Mouse (Mus musculus) cerebellum, postnatal 14 days (tissue): Measurements from ENCODE around the gene Pacsin2.
"Not testable (repeated sequence)": the region's sequence is repeated elsewhere in the genome, so short reads cannot be mapped to it uniquely, and the experiment has no call there.

ENCODE experiments used
- DNase-seq, 2 experiments: peaks; one replicate each; pipeline ENCODE4 v3.0.0; 2021; ENCODE audit warnings: mixed read lengths in 2 of 2

The Pacsin2 gene

GRCm38 (mm10) chr15:83464083-83464904 lies at the start of gene Pacsin2:
Gene Pacsin2 (minus strand): TSS chr15:83464606.
- peak; percentile 95 for DNase-seq

DNA sequence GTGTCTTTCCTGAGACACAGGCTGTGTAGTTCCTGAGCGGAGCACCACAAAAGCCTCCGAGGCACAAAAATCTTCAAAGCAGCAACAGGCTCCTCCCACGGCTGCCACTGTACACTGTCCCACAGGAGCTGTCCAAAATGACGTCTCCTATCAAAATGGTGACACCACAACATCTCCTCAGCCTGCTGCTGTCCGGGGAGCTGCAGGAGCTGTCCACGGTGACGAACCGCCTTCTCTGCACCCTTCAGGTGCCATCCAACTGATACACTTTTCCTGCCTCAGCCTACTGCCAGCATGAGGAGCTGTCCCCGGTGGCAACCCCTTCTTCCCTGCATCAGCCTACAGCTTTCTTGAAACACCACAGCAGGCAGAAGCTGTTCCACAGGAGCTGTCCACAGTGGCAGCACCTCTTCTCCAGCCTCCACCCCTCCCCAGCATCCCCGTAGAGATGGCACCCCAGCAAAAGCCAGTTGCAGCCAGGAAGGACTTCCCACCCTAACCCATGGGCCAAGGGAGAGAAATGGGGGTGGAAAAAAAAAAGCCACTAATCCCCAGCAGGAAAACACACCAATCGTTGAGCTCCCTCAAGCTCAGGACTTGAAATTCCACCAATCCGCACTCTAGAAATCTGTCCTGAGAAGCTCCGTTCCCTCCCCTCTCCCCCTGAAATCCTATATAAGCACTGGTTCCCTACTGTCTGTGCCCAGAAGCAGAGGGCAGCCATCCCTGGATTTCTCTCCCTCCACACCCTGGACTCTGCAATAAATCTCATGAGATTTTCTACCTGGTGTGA lies 48.3 kb upstream of the Pacsin2 start:
- DNase-seq, result no peak

GRCm38 (mm10) chr15:83510805-83511405 lies 46.5 kb upstream of the Pacsin2 start, which contains the start of gene Ttll1:
Gene Ttll1 (minus strand): TSS chr15:83510893.
- DNase-seq, result peak; percentile 95 to 96

DNA sequence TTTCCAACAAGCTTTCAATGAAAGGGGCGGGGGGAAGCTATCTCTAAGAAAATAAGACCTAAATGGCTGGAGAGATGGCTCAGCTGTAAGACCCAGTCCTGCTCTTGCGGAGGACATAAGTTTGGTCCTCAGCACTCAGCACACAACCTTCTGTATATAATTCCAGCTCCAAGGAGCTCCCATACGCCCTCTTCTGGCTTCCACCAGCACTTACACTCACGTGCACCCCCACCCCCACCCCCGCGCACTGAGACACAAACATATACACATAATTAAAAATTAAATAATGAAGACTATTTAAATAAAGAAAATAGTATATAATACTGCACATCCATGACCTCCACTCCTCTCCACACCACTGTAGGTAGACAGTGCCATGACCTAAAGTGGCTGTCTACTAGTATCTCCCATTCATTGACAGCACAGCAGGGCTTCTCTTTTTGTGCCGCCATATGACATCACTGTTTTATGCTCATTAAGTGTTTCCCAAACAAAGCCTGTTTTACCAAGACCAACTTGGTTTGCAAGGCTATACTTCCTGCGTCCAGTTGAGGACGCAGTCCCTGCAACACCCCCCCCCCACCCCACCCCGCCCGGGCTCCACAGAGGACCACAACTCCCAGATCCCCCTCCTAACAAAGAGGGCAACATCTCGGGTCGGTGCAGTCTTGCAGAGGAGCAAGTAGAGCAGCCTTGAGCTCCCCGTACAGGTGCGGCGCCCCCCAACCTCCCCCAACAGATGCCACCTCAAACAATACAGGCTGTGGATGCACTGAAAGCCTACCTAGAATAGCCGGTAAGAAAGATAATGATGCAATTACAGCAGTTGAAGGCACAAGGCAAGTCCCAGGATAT lies 45.8 kb upstream of the Pacsin2 start:
- peak in 1 of 2 experiments; percentile 15 for DNase-seq

GRCm38 (mm10) chr15:83501483-83501882 lies 37.1 kb upstream of the Pacsin2 start:
- not testable (repeated sequence) for DNase-seq

DNA sequence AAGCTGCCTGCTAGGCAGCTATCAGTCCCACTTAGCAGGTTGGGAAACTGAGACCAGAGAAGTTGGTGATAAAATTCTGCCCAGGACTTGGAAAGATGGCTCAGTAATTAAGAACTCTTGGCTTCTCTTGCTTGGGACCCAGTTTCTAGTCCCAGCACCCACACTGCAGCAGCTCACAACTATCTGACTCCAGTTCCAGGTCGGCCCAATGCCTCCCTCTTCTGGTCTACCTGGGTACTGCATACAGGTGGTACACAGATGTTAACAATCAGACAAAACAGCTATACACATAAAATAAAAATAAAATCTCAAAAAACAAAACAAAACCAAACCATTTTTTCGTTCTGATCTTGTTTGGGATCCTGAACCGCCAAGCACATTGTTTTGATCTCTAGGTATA lies 35.9 kb upstream of the Pacsin2 start:
- peak in 1 of 2 experiments; percentile 41 for DNase-seq

GRCm38 (mm10) chr15:83499211-83499755 lies 34.9 kb upstream of the Pacsin2 start:
- no peak for DNase-seq

- DNase-seq, result no peak
Observed at GRCm38 (mm10) chr15:83497299-83497698, 32.9 kb upstream of the Pacsin2 start.

DNA sequence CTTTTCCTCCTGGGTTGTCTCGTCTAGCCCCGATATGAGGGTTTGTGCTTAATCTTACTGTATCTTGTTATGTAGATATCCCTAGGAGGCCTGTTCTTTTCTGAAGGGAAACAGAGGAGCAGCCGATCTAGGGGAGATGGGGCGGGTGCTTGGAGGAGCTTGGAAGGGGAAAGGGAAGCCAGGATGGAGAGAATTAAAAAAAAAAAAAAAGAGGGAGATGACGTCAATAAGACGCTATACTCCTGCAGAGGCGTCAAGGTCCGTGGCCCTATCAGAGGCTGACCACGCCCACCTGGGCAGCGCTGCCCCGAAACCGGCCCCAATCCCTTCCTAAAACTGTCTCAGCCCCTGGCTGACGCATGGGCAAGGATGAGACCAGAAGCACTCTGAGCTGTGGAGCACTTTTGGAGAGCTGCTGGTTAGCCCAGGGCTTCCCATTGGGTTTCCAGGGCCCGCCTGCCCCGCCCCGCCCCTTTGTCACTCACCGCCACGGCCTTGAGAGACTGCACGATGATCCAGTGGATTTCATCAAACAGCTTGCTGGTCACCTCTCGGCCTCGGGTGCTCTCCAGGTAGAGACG lies 31.5 kb upstream of the Pacsin2 start:
- DNase-seq, result no peak

- no peak for DNase-seq
Observed at GRCm38 (mm10) chr15:83495195-83495594, 30.8 kb upstream of the Pacsin2 start.

GRCm38 (mm10) chr15:83494572-83494920 lies 30.1 kb upstream of the Pacsin2 start:
- no peak for DNase-seq

- no peak for DNase-seq
Observed at GRCm38 (mm10) chr15:83493856-83494571, 29.6 kb upstream of the Pacsin2 start.

DNA sequence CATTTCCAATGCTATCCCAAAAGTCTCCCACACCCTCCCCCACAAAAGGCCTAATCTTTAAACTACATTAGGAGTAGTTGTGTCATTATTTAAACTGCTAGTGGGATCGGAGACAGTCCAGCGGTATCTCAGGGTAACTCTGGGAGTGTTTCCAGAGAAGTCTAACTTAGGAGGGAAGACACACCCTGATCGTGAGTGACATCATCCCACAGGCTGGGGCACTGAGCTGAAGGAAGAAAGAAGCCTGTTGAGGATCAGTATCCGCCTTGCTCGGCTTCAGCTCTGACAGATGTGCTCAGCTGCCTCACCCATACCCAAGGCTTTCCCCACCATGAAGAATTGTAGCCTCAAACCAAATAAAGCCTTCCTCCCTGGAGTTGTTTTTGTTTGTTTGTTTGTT lies 27.5 kb upstream of the Pacsin2 start:
- no peak for DNase-seq

DNA sequence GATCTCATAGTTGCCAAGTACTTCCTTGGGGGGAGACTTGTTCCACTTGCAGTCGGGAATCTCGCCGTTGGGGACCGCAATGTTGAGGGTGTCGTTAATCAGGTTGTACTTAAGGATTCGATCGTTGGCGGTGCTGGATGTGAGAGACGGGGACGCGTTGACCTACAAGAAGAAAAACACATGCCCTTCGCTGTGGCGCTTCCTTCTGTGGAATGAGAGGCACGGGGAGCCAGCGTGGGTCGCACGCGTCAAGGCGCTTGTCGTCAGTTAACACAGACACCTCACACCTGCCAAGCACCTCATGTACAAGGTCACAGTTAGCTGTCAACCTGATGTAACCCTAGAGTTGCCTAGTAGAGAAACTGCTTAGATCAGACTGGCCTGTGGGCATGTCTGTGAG lies 25.1 kb upstream of the Pacsin2 start:
- no peak for DNase-seq

- no peak for DNase-seq
Observed at GRCm38 (mm10) chr15:83487477-83488115, 23.2 kb upstream of the Pacsin2 start.

DNA sequence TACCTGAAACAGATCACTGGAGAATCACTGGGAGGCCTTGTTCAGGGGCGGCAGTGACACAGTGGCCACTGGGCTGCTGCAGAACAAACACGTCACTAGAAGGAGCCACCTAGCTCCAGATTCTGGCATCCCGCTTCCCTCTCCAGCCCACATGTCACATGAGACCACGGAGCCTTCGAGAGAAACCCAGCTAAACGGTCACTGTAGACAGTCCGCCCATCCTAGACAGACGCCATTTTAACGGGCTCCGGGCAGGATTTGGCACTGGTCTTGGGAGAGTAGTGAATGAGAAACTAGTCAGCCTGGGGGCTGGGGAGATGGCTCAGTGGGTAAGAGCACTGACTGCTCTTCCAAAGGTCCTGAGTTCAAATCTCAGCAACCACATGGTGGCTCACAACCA lies 19.9 kb upstream of the Pacsin2 start:
- no peak for DNase-seq

GRCm38 (mm10) chr15:83483482-83483881 lies 19.1 kb upstream of the Pacsin2 start:
- DNase-seq, result peak in 1 of 2 experiments; percentile 23

DNA sequence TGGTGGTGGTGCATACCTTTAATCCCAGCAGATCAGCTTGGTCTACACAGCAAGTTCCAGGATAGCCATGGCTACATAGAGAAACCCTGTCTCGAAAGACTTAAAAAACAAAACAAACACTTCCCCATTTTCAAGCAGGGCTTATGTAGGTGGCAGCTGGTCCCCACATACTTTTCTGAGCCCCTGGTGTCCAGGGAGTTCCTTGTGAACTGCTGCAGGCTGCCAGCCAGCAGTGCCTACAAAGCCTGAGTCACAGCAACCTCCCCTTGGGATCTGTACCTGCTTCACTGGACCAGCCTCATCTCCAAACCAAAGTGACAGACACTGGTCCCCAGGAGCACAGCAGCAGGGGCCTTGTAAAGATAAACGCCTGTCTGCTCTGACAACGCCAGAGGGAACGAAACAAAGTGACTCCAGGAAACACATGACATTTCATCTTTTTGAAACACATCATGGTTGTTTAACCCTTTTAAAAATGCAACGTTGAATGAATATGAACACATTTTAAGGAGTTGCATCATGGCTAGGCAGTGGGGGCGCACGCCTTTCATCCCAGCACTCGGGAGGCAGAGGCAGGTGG lies 18.3 kb upstream of the Pacsin2 start:
- no peak for DNase-seq

DNA sequence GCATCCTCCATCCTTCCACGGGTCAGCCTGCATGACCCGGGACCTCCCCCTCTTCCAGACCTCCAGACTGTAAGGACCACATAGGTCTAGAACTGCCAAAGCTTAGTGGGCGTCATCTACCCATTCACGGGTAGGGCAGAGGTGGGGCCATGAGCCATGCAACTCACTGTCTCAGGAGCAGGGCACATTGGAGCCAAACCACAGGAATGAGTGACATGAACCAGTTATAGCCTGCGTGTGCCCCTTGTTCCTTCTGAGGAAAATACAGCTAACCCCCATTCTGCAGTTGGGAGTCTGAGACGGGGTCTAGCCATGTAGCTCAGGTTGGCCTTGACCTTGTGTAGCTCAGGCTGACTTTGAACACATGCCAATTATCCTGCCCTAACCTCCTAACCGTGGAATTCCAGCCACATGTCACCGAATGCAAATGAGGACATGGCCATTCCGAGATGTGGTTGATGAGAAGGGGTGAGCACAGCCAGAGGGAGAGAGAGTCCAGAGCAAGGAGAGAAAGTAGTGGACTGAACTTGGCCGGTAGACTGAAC lies 16.9 kb upstream of the Pacsin2 start:
- DNase-seq, result no peak

GRCm38 (mm10) chr15:83479818-83480217 lies 15.4 kb upstream of the Pacsin2 start:
- no peak for DNase-seq
